Mouse (Mus musculus) common myeloid progenitor, adult 5-6 weeks (primary cell): ENCODE data around the gene Olfr985. TPM values are rescaled to one million over a fixed set of nuclear protein-coding genes. Genes with fewer than 3 reads are reported as not detected.

Source experiments
- ATAC-seq: replicated peaks from 2 replicates; pipeline ENCODE4 v1.8.0; 2016; ENCODE audit warnings: low read depth, mild to moderate bottlenecking, moderate TSS enrichment, inconsistent platforms; ENCODE audit not compliant: poor library complexity, severe bottlenecking
- total RNA-seq: library from RNA; stranded (forward); fragments of 200-1000, 187-1606 nt; gene quantifications from 2 replicates; pipeline ENCODE4 v1.2.3, GENCODE M21; 2017

The Olfr985 gene
- not detected in 2 replicates for total RNA-seq

- ATAC-seq = no peak
Measured at GRCm38 (mm10) chr9:40130084-40130483, at the start of gene Olfr985. Gene Olfr985, minus strand, starts transcription at chr9:40130184.

GRCm38 (mm10) chr9:40177017-40177416, 47.0 kb upstream of the Olfr985 start:
- ATAC-seq = no peak

DNA sequence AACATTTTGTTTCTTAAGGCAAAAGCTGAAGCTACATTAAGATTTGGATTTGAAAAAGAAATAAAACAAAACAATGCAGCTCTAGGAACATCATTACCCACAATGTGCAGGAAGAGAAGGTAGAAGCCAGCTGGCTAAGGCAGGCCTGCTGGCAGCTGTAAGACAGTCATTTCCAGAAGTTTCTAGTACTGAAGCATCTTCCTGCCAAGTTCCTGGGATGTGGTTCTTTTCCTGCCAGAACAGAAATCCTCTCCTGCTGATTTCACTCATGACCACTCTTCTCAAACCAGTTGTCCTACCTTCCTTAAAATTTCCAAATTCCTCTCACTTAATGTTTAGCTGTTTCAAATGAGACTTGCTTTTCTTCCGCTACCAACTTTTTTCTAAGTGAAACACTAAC, 36.5 kb upstream of the Olfr985 start:
- ATAC-seq = no peak

DNA sequence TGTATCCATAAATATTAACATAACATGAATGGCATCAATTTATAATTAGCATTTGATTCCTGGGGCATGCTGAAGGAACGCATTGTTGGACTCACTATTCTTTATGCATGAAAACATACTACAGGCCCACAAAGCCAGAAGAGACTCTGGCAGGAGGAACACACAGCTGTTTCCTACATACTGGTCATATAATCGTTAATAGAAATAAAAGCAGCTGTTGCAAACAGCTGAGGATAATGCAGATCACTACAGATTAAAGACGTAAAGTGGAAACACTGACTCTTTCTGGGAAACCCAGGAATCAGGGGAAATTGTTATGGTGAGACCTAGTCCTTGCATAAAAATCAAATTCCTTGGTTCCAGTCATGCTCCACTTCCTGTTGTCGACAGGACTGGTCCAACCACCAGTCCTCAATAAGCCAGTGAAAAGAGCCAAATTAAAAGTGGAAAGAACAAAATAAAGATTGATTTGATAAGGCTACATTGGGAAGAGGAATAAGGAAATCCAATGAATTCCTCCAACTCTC, 25.2 kb upstream of the Olfr985 start:
- ATAC-seq = no peak

DNA sequence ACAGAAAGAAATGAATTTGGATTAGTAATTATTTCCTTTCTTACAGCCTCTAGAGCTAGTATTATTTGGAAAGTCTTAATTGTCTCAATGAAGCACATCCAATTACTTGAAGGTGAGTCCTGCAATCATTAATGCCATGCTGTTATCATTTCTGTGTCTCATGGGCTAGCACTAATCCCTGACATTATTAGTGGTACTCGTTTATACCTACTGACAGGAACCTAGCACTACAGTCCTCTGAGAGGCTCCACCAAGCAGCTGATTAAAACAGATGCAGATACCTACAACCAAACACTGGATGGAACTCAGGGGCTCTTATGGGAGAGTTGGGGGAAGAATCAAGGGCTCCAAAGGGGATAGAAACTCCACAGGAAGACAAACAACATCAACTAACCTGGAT, 11.6 kb upstream of the Olfr985 start:
- ATAC-seq = no peak

- no peak for ATAC-seq
Measured at GRCm38 (mm10) chr9:40139484-40139883, 9.5 kb upstream of the Olfr985 start.

DNA sequence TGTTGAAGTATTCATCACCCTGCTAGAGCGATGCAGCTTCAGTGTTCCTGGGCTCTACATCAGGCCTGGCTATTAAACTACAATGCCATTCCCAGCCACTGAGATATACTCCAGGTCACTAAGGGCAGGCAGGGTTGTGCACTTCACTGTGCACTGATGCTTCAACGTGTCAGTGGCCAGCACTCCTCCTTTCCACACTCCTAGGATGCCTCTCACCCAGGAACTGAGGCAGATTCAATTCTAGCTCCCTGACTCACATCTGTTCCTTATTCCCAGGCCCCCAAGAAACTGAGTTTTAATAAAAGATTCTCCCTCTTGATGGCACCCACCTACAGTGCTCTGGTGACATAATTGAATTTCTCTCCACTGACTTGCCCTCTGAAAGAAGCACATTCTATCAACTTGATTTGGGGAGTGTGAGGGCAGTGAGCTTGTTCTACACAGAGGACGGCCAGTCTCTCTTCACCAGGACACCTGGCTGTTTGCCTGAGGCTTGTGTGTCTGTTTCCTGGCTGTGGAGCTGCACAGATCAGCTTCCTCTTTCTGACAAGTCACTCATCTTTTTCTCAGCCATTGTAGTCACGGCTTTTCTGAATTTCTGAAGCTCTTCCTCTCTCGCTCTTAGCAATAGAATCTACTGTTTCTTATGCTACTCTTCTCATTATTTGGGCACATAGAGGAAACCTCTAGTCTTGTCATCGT, 7.2 kb upstream of the Olfr985 start:
- ATAC-seq = peak; percentile 99

DNA sequence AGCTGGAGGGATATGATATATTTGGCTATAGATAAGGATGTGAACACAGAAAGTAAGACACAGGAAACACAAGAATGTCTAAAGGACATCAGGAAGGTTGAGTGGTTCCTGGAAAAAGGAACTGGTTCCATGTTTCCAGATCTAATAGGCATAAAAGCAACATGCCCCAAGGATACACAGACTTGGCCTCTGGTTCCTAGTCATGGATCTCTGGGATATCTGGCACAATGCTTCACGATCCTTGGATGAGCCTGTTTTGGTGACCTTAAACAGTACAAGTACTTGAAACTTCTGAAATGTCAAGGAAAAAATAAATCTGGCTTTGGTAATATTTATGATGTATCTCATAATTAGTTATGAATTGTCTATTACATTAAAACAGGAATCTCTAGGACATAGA, 572 bp upstream of the Olfr985 start:
- ATAC-seq = no peak

DNA sequence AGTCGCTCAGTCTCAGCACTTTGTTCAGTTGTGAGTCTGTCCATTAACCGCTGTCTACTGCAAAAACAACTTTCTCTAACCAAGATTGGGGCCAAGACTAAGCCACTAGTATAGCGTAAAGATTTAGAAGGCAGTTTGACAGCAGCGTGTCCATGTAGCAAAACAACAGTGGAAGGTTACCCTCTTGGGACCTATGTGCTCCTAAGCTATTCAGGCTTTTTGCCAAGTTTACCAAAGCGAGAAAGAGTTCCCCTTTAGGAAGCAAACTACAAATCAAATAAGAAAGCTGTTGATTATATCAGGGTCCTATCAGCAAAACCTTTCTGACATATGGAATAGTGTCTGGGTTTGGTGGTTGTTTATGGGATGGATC, 12.7 kb downstream of the Olfr985 start:
- ATAC-seq = peak; percentile 29; the same call in 1 of the 2 replicates

- ATAC-seq = peak; percentile 98
Measured at GRCm38 (mm10) chr9:40116645-40117286, 13.2 kb downstream of the Olfr985 start.

DNA sequence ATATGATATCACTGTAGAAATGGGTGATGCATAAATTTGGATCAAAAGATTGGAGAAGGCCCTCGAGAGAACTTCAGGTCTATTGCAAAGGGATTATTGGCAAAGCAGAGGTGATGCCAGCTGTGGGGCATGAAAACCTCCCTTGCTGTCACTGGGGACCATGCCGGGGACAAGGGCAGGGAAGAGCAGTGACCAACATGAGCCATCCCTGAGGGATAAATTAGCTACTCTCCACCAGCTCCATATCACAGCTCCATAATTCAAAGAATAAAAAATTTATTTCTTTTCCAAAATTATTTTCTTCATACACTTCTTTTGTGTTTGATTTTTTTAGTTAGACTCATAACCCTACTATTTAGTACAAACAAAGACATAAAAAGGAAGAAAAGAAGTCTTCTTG, 15.9 kb downstream of the Olfr985 start, which contains the start of gene Olfr984:
TSS of gene Olfr984 (minus strand) at position 101 of the 400 bp plus-strand sequence.
- ATAC-seq = no peak

DNA sequence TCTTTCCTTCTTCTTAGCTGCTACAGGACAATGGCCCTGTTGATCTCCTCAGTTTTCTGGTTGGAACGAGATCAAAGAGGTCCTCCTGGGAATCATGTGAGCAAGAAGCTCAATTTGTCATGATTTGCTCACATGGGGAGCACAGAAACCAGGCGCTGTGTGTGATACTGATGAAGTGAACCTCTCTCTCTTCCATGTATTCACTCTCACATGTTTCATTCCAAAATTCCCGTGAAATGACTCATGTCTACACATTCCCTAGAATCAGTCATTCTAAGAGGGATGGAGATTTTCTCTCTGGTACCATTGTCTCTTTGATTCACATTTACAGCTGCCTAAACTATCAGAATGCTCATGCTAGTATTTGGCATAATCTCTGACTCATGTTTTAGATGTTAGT, 35.2 kb downstream of the Olfr985 start:
- ATAC-seq = no peak

GRCm38 (mm10) chr9:40093495-40093894, 36.5 kb downstream of the Olfr985 start, which contains the start of gene Olfr983:
Gene Olfr983, minus strand, starts transcription at chr9:40093595.
- ATAC-seq = no peak

Other genes with a start within 250 kb of the Olfr985 start
- gene Olfr229, start 222.8 kb downstream of the Olfr985 start, total RNA-seq = not detected in 2 replicates
- gene Olfr974, start 192.7 kb downstream of the Olfr985 start, total RNA-seq = not detected in 2 replicates
- not detected in 2 replicates for gene Olfr975, start 178.1 kb downstream of the Olfr985 start, total RNA-seq
- not detected in 2 replicates for gene Olfr976, start 169.1 kb downstream of the Olfr985 start, total RNA-seq
- gene Olfr978, start 138.1 kb downstream of the Olfr985 start, total RNA-seq = not detected in 2 replicates
- gene Olfr979, start 126.7 kb downstream of the Olfr985 start, total RNA-seq = not detected in 2 replicates
- gene Olfr980, start 120.6 kb downstream of the Olfr985 start, total RNA-seq = not detected in 2 replicates
- gene Olfr981, start 108.7 kb downstream of the Olfr985 start, total RNA-seq = not detected in 2 replicates
- gene Olfr982, start 56.4 kb downstream of the Olfr985 start, total RNA-seq = not detected in 2 replicates
- not detected in 2 replicates for gene Olfr983, start 36.6 kb downstream of the Olfr985 start, total RNA-seq
- gene Olfr984, start 16.0 kb downstream of the Olfr985 start, total RNA-seq = not detected in 2 replicates
- not detected in 2 replicates for gene Tmem225, start 17.9 kb upstream of the Olfr985 start, total RNA-seq
- gene Olfr986, start 50.7 kb upstream of the Olfr985 start, total RNA-seq = not detected in 2 replicates
- gene Zfp202, start 62.1 kb upstream of the Olfr985 start, total RNA-seq = 4.6 and 5.0 TPM in 2 replicates
- 0.37 and 0.44 TPM in 2 replicates for gene Scn3b, start 139.0 kb upstream of the Olfr985 start, total RNA-seq